Mouse (Mus musculus): ENCODE results near the gene Klf3.
A peak's percentile ranks its signal among the peaks of the same experiment; 100 is the strongest.

Klf3 gene

DNA sequence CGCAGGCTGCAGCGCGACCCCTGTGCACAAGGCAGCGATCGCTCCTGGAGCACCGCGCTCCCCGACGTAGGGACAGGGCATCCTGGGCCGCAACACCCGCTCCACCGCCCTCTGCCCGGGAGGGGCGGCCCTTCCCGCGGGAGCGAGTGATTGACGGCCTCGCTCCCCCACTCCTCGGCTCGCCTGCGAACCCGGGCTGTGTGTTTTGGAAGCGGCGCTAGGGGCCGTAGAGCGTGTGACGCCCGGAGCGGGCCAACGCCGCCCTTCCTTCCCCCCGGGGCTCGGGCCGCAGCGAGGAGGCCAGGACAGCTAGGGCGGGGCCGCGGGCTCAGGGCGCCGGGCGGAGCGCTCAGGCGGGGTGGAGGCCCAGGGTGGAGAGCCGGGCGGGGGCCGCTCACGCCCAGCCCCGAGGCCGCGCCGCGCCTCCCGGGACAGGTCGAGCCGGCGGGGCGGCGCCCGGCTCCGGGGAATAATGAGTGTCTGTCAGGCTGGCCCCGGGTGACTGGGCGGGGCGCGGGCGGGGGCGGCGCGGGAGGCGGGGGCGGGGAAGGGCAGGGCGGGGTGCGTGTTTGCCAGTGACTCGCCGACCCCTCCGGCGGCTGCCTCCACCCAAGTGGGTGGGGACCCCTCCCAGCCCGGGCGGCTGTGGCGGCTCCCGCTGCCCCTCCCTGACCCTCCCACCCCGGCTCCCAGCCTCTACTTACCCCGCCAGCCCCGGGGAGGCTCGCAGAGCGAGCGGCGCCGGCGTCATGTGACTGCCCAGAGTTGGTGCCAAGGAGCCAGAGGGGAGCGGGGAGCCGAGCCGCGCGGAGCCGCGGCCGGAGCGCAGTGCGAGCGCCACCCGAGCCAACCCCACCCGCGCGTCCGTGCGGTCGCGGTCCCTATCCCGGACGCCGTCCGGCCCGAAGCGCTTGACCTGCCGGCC is at the start of gene Klf3:
Klf3 (plus strand) TSS at position 594 of the 925 bp plus-strand sequence.
- peak; percentile 86 for DNase-seq (ENCODE audit: low spot score)

DNA sequence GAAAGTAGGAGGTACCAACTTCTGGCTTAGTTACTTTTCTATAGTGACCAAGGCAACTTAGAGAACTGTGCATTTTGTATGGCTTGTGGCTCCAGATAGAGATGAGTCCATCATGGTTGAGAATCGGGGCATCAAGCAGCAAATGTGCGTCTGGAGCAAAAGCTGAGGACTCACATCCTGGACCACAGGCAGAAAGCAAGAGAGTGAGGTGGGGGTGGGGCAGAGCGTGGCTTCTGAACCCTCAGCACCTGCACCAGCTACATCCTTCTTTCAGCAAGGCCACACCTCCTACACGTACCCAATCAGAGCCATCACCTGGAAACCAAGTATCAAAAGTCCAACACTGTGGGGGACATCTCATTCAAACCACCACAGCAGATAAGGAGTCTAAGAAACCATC is 40.9 kb upstream of the Klf3 start:
- no peak for DNase-seq (ENCODE audit: low spot score)

DNA sequence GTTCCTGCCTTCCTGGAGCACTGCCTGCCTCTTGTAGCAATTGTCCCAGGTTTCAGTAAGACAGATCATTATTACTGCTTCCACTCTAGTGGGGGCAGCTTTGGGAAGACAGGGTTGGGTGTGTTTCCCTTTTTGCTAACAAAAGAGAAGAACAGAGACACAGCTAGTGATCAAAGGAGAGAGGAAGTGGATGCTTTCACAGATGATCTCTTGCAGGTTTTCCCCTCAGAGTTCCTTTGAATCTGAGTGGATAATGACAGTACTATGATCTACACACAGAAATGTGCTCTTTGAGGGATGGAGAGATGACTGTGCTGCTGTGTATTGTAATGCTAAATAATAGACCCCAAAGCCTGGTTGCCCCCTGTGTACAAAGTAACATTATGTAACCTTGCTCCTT is 38.7 kb upstream of the Klf3 start:
- no peak for DNase-seq (ENCODE audit: low spot score)

DNA sequence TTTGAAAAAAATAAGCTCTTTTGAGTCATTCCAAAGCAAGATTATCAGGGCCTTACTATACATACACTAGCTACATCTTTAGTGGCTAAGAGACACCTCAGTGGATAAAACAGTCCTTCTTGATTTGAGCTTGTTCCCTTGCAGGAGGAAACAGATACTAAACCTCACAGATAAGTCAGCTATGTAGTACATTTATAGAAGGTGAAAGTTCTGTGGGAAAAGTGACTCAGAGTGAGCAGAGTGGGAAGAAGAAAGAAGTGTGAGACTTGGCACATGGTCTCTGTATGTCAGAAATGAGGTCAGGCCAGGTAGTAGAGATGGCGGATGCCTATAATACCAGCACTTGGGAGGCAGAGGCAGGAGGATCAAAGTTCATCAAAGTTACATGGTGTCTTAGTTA is 37.4 kb upstream of the Klf3 start:
- no peak for DNase-seq (ENCODE audit: low spot score)

DNA sequence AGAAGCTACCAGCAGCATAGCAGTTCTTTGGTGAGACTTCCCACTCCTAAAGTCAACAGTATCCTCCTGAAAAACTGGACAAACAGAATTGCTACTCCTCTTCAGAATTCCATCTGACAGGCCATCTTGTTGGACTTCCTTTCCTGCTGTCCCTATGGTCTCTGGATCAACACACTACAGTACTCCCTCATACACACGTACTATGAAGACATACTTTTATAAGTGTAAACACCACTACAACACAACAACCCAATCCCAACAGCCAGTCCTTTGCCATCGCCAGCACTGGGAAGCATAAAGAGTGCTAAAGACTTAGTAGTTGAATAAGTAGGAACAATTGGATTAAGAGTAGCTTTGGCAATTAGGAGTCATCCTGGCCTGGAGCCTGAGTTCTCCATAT is 36.6 kb upstream of the Klf3 start:
- DNase-seq (ENCODE audit: low spot score) = no peak

DNA sequence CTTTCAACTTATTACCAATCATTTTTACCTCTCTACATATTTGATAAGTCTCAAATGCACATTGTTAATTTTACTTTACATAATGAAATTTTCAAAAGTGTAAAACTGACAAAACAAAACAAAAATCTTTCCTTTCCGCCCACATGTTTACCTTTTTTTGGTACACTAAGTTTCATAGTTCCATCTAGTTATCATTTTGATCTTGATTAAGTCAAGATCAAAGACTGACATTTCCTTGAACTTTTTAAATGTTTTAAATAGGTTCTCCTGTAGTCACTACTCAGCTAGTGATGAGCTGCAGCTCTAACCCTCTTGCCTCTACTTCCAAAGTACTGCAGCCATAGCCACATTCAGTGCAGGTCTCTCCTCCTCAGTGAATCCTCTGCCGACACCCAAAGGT is 31.6 kb upstream of the Klf3 start:
- no peak for DNase-seq (ENCODE audit: low spot score)

DNA sequence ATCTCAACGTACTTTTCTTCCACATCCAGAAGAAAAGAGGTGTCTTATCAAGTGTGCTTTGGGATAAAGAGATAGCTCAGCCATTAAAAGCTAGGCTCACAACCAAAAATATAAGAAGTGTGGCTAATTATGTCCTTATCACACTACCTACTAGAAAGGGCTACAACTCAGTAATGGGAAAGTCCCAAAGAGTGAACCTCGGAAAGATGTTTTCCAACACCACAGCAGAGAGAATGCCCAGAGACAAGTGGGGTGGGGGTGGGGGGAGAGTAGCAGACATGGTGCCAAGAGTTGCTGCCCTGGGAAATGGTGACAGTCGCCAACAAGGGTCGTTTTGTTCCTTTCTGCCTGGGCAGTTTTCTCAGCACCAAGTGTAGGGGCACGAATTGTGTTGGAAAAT is 25.0 kb upstream of the Klf3 start:
- no peak for DNase-seq (ENCODE audit: low spot score)

DNA sequence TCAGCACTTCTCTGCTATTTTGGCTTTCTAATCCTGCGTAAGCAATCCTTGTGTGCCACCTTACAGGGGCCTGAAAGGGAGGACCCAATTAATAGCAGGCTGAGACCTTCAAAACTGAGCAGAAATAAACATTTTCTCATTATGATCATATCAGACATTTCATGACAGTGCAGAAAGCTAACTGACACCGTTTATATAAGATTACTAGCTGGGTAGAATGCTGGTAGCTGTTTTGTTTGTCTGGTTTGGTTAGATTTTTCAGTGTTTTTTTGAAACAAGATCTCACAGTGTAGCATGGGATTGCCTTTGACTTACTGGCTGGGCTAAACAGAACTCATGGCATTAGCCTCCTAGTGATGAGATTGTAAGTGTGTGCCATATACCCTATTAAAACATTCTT is 23.9 kb upstream of the Klf3 start:
- no peak for DNase-seq (ENCODE audit: low spot score)

DNA sequence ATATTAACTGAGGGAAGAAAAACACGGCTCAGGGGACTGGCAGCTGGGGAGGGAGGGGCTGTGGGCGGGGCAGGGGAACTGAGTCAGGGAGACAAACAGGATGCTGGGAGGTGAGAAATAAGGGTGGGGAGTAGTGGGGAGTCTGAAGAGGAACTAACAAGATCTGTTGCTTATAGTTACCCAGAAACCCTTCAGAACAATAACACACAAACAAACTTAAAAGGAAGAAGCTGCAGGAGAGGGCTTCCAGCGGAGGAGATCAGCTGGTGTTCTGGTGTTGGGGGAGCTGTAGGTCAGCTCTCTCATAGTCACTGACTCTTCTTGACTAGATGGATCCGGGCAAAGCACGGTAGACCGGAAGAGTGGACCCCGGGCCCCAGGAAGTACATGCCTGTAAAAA is 22.4 kb upstream of the Klf3 start:
- DNase-seq (ENCODE audit: low spot score) = no peak

DNA sequence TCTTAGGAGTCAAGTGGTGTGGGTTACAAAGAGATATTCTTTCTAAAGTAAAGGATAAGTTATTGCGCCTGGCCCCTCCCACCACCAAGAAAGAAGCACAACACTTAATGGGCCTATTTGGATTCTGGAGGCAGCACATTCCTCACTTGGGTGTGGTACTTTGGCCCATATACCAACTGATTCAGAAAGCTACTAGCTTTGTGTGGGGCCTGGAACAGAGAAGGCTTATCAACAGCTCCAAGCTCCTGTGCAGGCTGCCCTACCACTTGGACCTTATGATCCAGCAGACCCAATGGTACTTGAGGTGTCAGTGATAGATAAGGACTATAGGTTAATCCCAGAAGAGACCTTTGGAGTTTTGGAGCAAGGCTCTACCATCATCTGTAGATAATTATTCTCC is 15.0 kb upstream of the Klf3 start:
- DNase-seq (ENCODE audit: low spot score) = no peak

DNA sequence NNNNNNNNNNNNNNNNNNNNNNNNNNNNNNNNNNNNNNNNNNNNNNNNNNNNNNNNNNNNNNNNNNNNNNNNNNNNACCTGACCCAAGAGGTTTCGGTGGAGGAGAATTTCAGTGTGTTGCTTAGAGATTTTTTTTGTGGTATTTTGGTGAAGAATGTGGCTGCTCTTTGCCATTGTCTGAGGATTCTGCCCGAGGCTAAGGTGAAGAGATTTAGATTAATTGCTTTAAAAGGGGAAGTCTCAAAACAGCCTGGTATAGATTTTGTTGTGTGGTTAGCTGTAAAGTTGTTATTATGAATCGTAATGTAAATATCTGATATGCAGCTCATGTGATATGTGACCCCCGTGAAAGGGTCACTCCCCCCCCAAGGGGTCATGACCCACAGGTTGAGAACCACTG is 5.0 kb upstream of the Klf3 start:
- no peak for DNase-seq (ENCODE audit: low spot score)

DNA sequence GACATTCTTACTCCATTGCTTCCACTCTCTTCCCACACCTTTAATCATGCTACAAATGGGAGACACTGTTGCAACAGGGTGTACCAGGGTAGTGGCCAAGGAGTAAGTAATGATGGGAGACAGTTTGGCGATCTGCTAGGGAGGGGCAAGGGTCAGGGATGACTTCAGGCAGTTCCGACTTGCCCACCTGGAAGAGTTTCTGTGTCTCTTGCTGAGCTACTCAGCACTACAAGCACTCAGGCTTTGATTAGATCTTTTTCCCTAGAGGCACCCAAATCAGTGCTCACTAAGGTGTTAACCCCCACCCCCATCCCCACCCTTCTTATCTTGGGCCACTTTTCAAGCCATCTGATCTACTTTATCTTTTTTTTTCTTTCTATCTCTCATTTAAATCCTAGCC is 1.6 kb upstream of the Klf3 start:
- no peak for DNase-seq (ENCODE audit: low spot score)

DNA sequence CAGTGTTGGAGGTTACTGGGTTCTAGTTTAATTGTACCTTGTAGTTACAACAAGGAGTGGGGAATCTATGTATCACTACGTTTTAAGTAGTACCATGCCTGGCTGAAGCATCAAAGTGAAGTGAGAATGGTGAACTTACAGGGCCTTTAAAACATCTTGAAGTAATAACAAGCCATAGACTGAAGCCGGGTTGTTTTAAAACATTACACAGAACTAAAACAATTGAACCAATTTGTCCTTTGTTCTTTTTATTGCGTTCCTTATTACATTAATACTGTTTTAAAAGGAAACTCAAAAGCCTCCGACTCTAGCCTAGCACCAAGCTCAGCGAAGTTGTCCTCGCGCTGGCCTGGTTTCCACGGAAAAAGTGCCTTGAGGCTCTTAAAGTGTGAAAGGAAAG is 1.0 kb upstream of the Klf3 start:
- no peak for DNase-seq (ENCODE audit: low spot score)

DNA sequence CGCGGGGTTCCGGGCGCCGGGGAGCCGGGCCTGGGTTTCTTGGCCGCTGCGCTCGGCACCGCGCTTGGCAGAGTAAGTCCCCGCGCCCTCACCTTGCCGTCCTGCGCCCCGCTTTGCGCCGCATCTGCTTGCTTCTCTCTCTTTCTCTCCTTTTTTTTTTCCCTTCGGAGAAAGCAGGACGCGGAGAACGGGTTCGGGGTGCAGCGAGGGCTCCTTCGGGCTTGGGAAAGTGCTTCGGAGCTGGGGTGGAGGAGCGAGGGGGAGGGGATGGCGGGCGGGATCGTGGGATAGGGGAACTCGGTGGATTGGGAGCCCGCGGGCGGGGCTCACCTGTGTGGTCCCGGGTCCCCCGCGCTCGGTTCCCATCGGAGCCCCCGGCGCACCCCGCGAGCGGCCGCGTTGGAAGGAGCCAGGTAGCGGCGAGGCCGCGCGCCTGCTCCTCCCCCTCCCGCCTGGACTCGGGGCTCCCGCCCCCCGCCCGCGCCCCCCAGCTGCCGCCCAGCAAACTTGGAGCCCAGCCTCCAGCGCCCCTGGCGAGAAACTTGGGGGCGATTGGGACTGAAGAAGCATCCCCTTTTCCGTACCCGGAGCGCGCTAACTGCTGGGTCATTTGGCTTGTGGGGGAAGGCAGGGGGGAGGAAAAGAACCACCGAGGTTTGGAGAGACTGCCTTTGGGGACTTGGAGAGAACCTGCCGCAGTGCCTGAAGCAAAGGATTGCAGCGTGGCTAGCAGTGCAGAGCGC is 703 bp downstream of the Klf3 start:
- no peak for DNase-seq (ENCODE audit: low spot score)

DNA sequence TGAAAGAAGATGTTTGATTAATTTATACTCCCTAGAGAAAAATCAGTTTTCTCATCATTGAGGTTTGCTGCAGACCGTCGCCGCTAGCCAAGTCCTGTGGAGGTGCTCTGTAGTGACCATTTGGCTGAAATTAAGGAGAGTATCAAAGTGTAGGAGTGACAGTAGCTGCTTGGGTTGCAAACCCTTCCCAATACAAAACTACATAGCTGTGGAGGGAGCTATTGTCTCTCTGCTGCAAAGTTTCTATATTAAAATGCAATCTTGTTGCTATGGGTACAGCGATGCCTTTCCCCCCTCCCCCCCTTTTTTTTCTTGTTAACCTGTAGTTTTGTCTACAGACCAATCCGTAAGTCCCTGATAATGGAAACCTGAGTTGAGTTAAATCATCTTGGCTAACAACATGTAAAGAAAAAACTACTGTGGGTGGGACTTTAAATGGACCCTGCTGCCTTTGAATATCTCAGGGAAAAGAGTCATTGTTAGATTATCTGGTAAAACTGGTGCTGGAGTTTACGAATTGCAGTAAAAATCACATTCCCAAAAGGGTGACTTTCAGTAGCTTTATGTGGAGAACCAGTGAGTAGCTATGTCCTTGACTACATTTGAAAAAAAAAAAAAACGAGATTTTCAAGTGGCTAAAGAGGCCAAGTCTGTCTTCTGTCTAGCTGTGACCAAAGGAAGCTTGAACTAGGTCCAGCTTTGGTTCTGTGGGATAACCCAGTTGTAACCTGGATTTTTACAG is 2.1 kb downstream of the Klf3 start:
- no peak for DNase-seq (ENCODE audit: low spot score)

DNA sequence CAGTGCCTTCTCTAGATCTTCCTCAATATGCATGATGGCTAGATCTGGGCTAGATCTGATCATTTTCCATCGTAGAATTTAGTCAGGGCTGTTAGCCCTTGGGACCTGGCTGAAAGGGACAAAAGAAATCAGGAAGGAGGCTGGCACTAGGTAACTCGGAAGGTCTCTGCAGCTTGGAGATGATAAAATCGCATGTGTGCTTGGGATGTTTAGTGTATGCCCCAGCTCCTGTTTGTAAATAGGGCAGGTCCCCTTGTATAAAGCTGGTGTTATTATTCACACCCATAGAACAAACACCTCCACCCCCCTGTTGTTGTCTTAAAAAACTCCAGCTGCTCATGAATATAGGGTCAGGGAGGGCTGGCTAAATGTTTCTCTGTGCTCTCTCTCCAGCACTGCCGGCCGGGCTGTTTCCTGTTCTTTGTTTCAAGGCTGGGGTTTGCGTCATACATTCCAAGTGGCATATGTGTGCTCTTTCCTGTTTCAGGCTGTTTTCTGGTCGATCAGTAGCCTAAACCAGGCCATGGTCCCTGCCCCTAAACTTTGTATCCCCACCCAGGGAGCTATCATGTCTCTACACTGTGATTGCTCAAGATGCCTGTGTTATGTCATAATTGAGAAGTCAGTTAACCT is 2.8 kb downstream of the Klf3 start:
- no peak for DNase-seq (ENCODE audit: low spot score)

DNA sequence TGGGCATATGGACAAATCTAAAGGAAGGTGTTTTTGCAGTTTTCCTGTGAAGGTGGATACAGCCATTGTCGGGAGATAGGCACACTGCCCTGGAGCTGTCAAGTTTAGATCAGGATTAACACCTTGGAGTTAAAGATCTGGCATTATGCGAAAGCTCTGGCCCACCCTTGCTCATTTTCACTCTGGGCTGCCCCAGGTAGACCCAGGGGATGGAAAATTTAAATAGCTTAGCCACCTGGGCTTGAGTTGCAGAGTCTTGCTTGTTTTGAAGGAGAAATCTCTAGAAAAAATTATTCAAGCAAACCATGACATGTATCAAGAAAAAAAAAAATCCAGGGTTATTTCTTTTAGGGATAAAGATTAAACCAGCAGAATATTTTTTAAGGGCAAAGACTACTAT is 3.4 kb downstream of the Klf3 start:
- DNase-seq (ENCODE audit: low spot score) = no peak

DNA sequence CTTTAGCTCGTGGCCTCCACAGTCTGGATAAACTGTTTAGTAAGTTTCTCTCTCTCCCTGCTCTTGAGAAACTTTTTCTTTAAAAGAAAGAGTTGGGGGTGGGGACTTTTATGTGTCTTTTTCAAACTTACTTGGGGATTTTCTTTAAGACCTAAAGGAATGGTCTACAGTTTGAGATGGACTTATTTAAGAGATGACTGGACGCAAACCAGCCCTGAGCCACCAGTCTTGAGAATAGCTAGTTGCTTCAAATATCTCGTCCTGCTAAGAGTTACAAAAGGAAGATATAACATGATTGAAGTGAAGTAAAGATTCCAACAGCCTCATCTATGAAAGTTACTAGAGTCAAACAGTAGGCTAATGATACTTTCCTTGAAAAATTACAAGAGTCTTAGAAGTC is 4.0 kb downstream of the Klf3 start:
- no peak for DNase-seq (ENCODE audit: low spot score)

DNA sequence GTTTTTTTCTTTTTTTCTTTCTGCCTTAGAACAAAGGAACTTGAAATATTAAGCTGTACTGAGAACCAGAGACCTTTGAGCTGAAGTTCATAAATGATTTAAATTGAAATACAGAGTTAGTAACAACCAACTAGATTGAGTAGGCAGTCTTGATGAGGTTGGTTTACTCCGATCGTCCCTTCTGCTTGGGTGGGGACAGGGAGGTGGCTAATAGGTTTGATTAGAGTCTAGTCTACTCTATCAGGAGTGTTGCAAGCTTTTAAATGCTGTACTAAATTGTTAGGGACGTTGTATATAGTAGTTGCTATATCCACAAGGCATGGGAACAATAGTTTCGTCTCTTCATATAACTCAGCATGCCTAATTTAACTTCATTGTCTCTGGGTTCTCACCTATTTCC is 4.4 kb downstream of the Klf3 start:
- no peak for DNase-seq (ENCODE audit: low spot score)

DNA sequence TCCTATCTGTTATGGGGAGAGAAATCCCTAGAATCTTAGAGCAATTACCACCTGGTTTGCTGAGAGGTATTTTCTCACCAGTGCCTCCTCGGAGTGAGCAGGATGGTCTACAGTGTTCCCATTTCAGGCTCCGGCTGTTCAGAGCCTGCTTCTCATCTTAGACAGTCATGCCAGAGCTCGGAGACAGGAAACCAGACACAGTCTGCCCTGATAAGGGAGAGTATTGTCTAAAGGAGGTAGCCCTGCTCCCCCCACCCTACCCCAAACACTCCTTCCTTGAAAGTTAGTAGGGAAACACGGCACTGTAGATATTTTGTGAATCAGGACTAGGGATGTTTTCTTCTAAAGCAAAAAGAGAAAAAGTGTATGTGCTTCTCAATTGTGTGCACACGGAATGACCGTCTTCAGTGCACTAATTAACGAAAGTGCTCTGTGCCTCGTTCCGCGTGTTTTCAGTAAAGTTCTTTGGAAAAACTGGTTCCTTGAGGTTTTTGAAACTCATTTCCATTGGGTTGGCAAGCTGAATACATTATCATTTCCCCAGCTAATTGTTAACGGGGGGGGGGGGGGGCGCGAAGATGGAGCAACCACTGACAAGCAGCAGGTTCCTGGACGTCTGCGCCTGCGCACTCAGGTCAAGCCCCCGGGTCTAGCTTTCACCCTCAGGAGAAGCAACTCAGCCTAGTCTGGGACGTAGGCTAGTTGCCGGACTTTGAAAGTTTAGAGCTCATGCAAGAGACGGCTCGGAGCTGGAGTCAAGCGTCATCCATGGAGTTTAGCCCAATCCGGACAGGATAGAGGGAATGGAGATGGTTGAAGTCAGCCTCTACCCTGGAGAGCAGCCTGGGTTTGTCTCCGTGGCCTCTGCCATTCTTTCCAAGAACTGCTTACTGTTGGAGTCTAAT is 5.2 kb downstream of the Klf3 start:
- DNase-seq (ENCODE audit: low spot score) = no peak

DNA sequence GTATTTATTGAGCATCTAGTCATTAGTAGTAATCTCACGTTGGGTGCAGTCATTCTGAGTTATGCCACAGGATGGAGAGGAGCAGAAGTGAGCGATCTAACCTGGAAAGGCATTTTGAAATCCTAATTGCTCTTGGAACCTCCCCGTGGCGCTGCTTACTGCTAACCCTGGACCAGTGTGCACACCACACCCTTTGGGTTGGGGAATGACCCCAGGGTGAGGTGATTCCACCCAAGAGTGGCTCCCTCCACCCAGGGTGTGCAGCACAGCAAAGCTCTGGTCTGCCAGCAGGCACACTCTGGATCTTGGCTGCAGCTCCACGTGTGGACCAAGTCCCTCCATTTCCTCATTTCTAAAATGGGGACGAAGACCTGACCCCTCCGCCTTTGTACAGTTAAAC is 6.1 kb downstream of the Klf3 start:
- no peak for DNase-seq (ENCODE audit: low spot score)

Measured in ovary, postnatal 10 days (tissue).